In the genomic region with DNA sequence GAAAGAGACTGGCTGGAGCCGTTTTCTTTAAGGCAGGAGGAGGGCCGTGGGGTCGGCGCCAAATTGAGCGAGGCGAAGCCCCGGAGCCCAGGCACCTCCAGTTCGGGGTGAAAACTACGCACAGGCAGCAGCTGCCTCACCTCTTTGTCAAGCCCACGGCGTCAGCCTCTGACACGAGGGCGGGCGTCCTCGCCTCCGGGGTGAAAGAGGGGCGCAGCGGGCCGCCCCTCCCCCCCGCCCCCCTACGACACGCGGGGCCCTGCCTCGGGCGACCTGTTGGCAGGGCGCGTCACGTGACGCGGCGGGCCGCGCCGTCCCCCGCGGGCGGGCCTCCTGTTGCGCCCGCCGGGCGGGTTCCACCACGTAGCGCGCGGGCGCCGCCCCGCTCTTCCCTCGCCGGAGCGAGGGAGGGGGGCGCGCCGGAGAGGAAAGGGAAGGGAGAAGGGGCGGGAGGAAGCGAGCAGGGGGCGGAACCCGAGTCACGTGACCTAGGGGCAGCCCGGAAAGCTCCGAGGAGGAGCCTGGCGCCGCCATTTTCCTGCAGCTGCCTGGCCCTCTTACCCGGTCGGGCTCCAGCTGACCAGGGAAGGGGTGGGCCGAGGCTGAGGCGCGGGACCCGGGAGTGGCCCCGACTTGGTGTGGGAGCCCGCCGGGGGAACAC, we compare ENCODE assay signal across 8 mouse cellular contexts. TPM values are rescaled to one million over a fixed set of nuclear protein-coding genes. Genes with fewer than 3 reads are reported as not detected.
DNase-seq lines count a peak whose midpoint lies in the region; ATAC-seq lines count a peak whose summit lies in the region.

A gene (plus strand): TSS at position 482 of the 661 bp plus-strand sequence.

- H3K9ac ChIP-seq in intestine, embryonic 14.5 days (ENCODE audit: low read length) = peak within 1 kb of the TSS; percentile 95

- ATAC-seq in intestine, embryonic 14.5 days (replicated peaks; ENCODE audit: low FRiP score, low TSS enrichment, low read depth) = peak; percentile 96

- H3K27ac ChIP-seq in intestine, embryonic 14.5 days (ENCODE audit: low read depth) = peak within 1 kb of the TSS; percentile 98

- peak within 1 kb of the TSS; percentile 82 for H3K4me2 ChIP-seq in intestine, embryonic 14.5 days (ENCODE audit: low read length)

- peaks cover 15% of the 10 kb centered on the region; the same call in 1 of the 2 replicates for H3K4me1 ChIP-seq in intestine, embryonic 14.5 days (replicated peaks; ENCODE audit: control insufficient read depth, insufficient read depth, low read length)

- peak; percentile 98 to 99 for DNase-seq in adrenal gland, adult (ENCODE audit: inconsistent age in 2 of 2, low spot score in 1 of 2)
- peak; percentile 98 for DNase-seq in embryo, embryonic 10.5 days (ENCODE audit: low spot score)
- peak; percentile 98 for DNase-seq in gastrocnemius, postnatal 25 days
- peak; percentile 98 for DNase-seq in intestine, embryonic 14.5 days (ENCODE audit: low spot score)
- peak; percentile 97 to 98 for DNase-seq in left cerebral cortex, postnatal 14 days (ENCODE audit: low spot score in 2 of 2)
- DNase-seq in mesoderm, embryonic 11.5 days (ENCODE audit: low read depth, low spot score) = peak; percentile 98
- peak; percentile 94 to 95 for DNase-seq in right cerebral cortex, postnatal 36 days (ENCODE audit: low spot score in 2 of 2)
- DNase-seq in yolk sac, embryonic 10.5 days (ENCODE audit: low spot score) = peak; percentile 97

- H3K4me3 ChIP-seq in intestine, embryonic 14.5 days (ENCODE audit: low read depth, low read length) = peak within 1 kb of the TSS; percentile 97

- H3K9me3 ChIP-seq in intestine, embryonic 14.5 days (ENCODE audit: control insufficient read depth, low read length) = no peaks in the 10 kb centered on the region

- intact Hi-C loops in left cerebral cortex, postnatal 14 days (cut with DNase I) = loop anchor here (5.0 to 10.0 kb wide), 2 partner anchors 98 to 135 kb away; no protein-coding TSS in a partner anchor

- WGBS in intestine, embryonic 14.5 days = 0% methylated on average over 46 of the region's 72 CpGs

- no peaks in the 10 kb centered on the region for H3K27me3 ChIP-seq in intestine, embryonic 14.5 days (replicated peaks; ENCODE audit: control insufficient read depth, insufficient read depth, low read length)

- no peaks in the 10 kb centered on the region for H3K36me3 ChIP-seq in intestine, embryonic 14.5 days (ENCODE audit: control insufficient read depth, insufficient read depth, low read length)

RNA-seq across cellular contexts. Expression of the gene that starts here (rescaled TPM):
- total RNA-seq in gastrocnemius, postnatal 25 days (2021) = 10 to 100 TPM; 78.3 to 79.6 TPM
- polyA plus RNA-seq in intestine, embryonic 14.5 days (2014; fragmentation: Nextera tagmentation; extraction: Ambion mirVana) = 43.6 and 46.6 TPM in 2 replicates
- 100 to 1,000 TPM; 152 to 155 TPM for total RNA-seq in left cerebral cortex, postnatal 14 days (2021)

Comparison
In these comparisons a context has a peak if more than half of its experiments do, and no peak if none do; other contexts are left out.
1. Peak in every context shown above with its lines: DNase-seq, ATAC-seq, H3K4me3 ChIP-seq and H3K27ac ChIP-seq.